Comparison of ENCODE assay signal across 20 mouse cellular contexts in the genomic region with DNA sequence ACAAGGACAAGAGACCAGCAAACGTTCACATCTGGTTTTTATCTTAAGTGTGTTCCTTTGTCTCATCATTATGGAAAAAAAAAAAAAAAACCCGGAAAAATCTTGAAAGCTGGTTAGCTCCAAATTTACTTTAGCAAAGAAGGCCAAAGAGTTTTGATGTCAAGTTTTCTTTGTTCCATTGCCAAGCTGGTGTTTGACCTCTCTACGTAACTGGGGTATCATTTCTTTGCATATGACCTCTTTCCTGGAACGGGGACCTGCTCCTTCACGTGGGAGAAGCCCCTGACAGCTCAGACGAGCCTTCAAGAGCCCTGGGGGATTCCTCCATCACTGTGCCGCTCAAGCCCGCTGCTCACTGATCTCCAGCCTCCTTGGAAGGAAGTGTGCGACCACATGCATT. TPM values are rescaled to one million over a fixed set of nuclear protein-coding genes. Genes with fewer than 3 reads are reported as not detected.
DNase-seq lines count a peak whose midpoint lies in the region; ATAC-seq and TF ChIP-seq lines count a peak whose summit lies in the region.
"Had no signal": no experiment of that assay in that cellular context is flagged by ENCODE, and none has a peak within 500 bp of the region (broad histone marks: within the 10 kb centered on the region; RNA-seq: fewer than 3 reads in every experiment).

No protein-coding gene starts in this region.

- no peak for ATAC-seq in heart, postnatal 0 days (ENCODE audit: insufficient read depth, low read depth)
- ATAC-seq in heart, embryonic 11.5 days (replicated peaks; ENCODE audit: insufficient number of reproducible peaks, low FRiP score, low TSS enrichment), result no peak
- ATAC-seq in stomach, embryonic 14.5 days (ENCODE audit: insufficient number of reproducible peaks, insufficient read depth, low FRiP score, low read depth), result no peak
- no peak for ATAC-seq in stomach, postnatal 0 days (ENCODE audit: low FRiP score, low TSS enrichment)
- ATAC-seq in limb, embryonic 13.5 days (ENCODE audit: low FRiP score, low read depth), result no peak
- ATAC-seq in forebrain, embryonic 14.5 days, result no peak
- ATAC-seq in cerebellum, adult (ENCODE audit: insufficient number of reproducible peaks, low FRiP score, low TSS enrichment), result no peak
- ATAC-seq: CD4-positive, CD25-positive, alpha-beta regulatory T cell, adult 4 months; hindbrain, embryonic 16.5 days had no signal

- peak overlapping the region; percentile 46; the same call in 1 of the 2 replicates for H3K27ac ChIP-seq in heart, postnatal 0 days (ENCODE audit: low read depth)
- H3K27ac ChIP-seq in heart, embryonic 11.5 days (ENCODE audit: low read depth, low read length), result no peak overlapping the region
- peak overlapping the region; percentile 27; the same call in 1 of the 2 replicates for H3K27ac ChIP-seq in stomach, embryonic 14.5 days (ENCODE audit: low read length)
- H3K27ac ChIP-seq in stomach, postnatal 0 days (replicated peaks), result no peak overlapping the region
- peak overlapping the region; percentile 81 for H3K27ac ChIP-seq in embryonic facial prominence, embryonic 10.5 days (replicated peaks)
- H3K27ac ChIP-seq in limb, embryonic 13.5 days, result peak overlapping the region; percentile 10; the same call in 1 of the 2 replicates
- H3K27ac ChIP-seq in forebrain, embryonic 14.5 days (ENCODE audit: low read depth, low read length), result no peak overlapping the region
- H3K27ac ChIP-seq: liver, embryonic 13.5 days had no signal

- H3K4me2 ChIP-seq in heart, postnatal 0 days (ENCODE audit: low read depth, low read length), result no peak overlapping the region
- H3K4me2 ChIP-seq in heart, embryonic 11.5 days, result no peak overlapping the region
- no peak overlapping the region for H3K4me2 ChIP-seq in stomach, embryonic 14.5 days (replicated peaks; ENCODE audit: low read depth, low read length)
- no peak overlapping the region for H3K4me2 ChIP-seq in stomach, postnatal 0 days (replicated peaks; ENCODE audit: low read depth)
- no peak overlapping the region for H3K4me2 ChIP-seq in limb, embryonic 13.5 days (replicated peaks)
- no peak overlapping the region for H3K4me2 ChIP-seq in forebrain, embryonic 14.5 days (ENCODE audit: low read length)
- H3K4me2 ChIP-seq: liver, embryonic 13.5 days; neural tube, embryonic 15.5 days had no signal

- 0 out of 2 replicates have a peak, but pooled peaks cover 4% of the 10 kb centered on the region for H3K36me3 ChIP-seq in heart, postnatal 0 days (replicated peaks; ENCODE audit: control insufficient read depth, insufficient read depth, low read length)
- peaks cover 5% of the 10 kb centered on the region; the same call in 1 of the 2 replicates for H3K36me3 ChIP-seq in heart, embryonic 11.5 days (ENCODE audit: control insufficient read depth, insufficient read depth, low read length)
- H3K36me3 ChIP-seq in stomach, embryonic 14.5 days (ENCODE audit: control insufficient read depth, insufficient read depth, low read length), result peaks cover 2% of the 10 kb centered on the region; the same call in 1 of the 2 replicates
- H3K36me3 ChIP-seq in stomach, postnatal 0 days (ENCODE audit: control insufficient read depth, insufficient read depth, low read length), result no peaks in the 10 kb centered on the region
- H3K36me3 ChIP-seq in embryonic facial prominence, embryonic 10.5 days (replicated peaks), result peaks cover 20% of the 10 kb centered on the region
- peaks cover 18% of the 10 kb centered on the region for H3K36me3 ChIP-seq in limb, embryonic 13.5 days
- H3K36me3 ChIP-seq in forebrain, embryonic 14.5 days (ENCODE audit: control insufficient read depth, insufficient read depth, low read length), result peaks cover 15% of the 10 kb centered on the region

- WGBS in heart, postnatal 0 days, result 35% methylated on average over 9 of the region's 9 CpGs
- WGBS in heart, embryonic 11.5 days (ENCODE audit: insufficient replicate concordance), result 32% methylated on average over 9 of the region's 9 CpGs
- WGBS in stomach, embryonic 14.5 days, result 32% methylated on average over 9 of the region's 9 CpGs
- 25% methylated on average over 9 of the region's 9 CpGs for WGBS in stomach, postnatal 0 days
- 25% methylated on average over 9 of the region's 9 CpGs for WGBS in embryonic facial prominence, embryonic 10.5 days
- 16% methylated on average over 9 of the region's 9 CpGs for whole genome bisulfite sequencing in limb, embryonic 13.5 days
- WGBS in forebrain, embryonic 14.5 days, result 54% methylated on average over 9 of the region's 9 CpGs

- H3K9me3 ChIP-seq in heart, postnatal 0 days (replicated peaks; ENCODE audit: control insufficient read depth, low read length), result no peaks in the 10 kb centered on the region
- H3K9me3 ChIP-seq in heart, embryonic 11.5 days (replicated peaks; ENCODE audit: control insufficient read depth, low read length), result no peaks in the 10 kb centered on the region
- H3K9me3 ChIP-seq in stomach, embryonic 14.5 days (ENCODE audit: control insufficient read depth, low read depth, low read length), result peaks cover 5% of the 10 kb centered on the region; the same call in 1 of the 2 replicates
- H3K9me3 ChIP-seq in stomach, postnatal 0 days (ENCODE audit: control insufficient read depth, low read length), result no peaks in the 10 kb centered on the region
- no peaks in the 10 kb centered on the region for H3K9me3 ChIP-seq in embryonic facial prominence, embryonic 10.5 days
- 0 out of 2 replicates have a peak, but pooled peaks cover 5% of the 10 kb centered on the region for H3K9me3 ChIP-seq in limb, embryonic 13.5 days
- no peaks in the 10 kb centered on the region for H3K9me3 ChIP-seq in forebrain, embryonic 14.5 days (replicated peaks; ENCODE audit: control insufficient read depth, low read length)
- H3K9me3 ChIP-seq: liver, embryonic 13.5 days; neural tube, embryonic 15.5 days had no signal

- TF ChIP-seq EP300 in heart, postnatal 0 days (IDR thresholded peaks at IDR 0.05; ENCODE audit: low read depth), result peak; percentile 52; the same call in 1 of the 2 replicates
- no peak for TF ChIP-seq EP300 in stomach, postnatal 0 days (optimal IDR thresholded peaks at IDR 0.05)

- H3K4me1 ChIP-seq in heart, postnatal 0 days (ENCODE audit: control insufficient read depth, insufficient read depth), result no peaks in the 10 kb centered on the region
- H3K4me1 ChIP-seq in heart, embryonic 11.5 days (ENCODE audit: control insufficient read depth, insufficient read depth, low read length), result peaks cover 2% of the 10 kb centered on the region; the same call in 1 of the 2 replicates
- no peaks in the 10 kb centered on the region for H3K4me1 ChIP-seq in stomach, embryonic 14.5 days (ENCODE audit: control insufficient read depth, insufficient read depth, low read length)
- no peaks in the 10 kb centered on the region for H3K4me1 ChIP-seq in stomach, postnatal 0 days (replicated peaks; ENCODE audit: control insufficient read depth, insufficient read depth)
- H3K4me1 ChIP-seq in embryonic facial prominence, embryonic 10.5 days, result peaks cover 45% of the 10 kb centered on the region
- peaks cover 20% of the 10 kb centered on the region for H3K4me1 ChIP-seq in limb, embryonic 13.5 days
- H3K4me1 ChIP-seq in forebrain, embryonic 14.5 days (ENCODE audit: control insufficient read depth, insufficient read depth, low read length), result no peaks in the 10 kb centered on the region
- H3K4me1 ChIP-seq: liver, embryonic 13.5 days; neural tube, embryonic 15.5 days had no signal

- TF ChIP-seq CTCF in heart, postnatal 0 days (IDR thresholded peaks at IDR 0.05; ENCODE audit: low read depth), result no peak
- no peak for TF ChIP-seq CTCF in stomach, postnatal 0 days (IDR thresholded peaks at IDR 0.05; ENCODE audit: low read depth)

- no peak overlapping the region for H3K9ac ChIP-seq in heart, postnatal 0 days (replicated peaks; ENCODE audit: low read depth, low read length)
- H3K9ac ChIP-seq in heart, embryonic 11.5 days (ENCODE audit: low read depth, low read length), result no peak overlapping the region
- no peak overlapping the region for H3K9ac ChIP-seq in stomach, embryonic 14.5 days (replicated peaks; ENCODE audit: low read depth, low read length)
- no peak overlapping the region for H3K9ac ChIP-seq in stomach, postnatal 0 days (ENCODE audit: low read length)
- no peak overlapping the region for H3K9ac ChIP-seq in limb, embryonic 13.5 days
- no peak overlapping the region for H3K9ac ChIP-seq in forebrain, embryonic 14.5 days (ENCODE audit: low read length)
- H3K9ac ChIP-seq: liver, embryonic 13.5 days; neural tube, embryonic 15.5 days had no signal

- no peak for DNase-seq in heart, postnatal 0 days (ENCODE audit: low spot score)
- no peak for DNase-seq in stomach, postnatal 0 days (ENCODE audit: low spot score)
- DNase-seq in embryonic facial prominence, embryonic 10.5 days (ENCODE audit: low spot score), result peak; percentile 46
- no peak for DNase-seq in forebrain, embryonic 14.5 days (ENCODE audit: low spot score)
- DNase-seq: cerebellum, adult 11-12 months; gastrocnemius, postnatal 14 days; kidney, adult 8-10 months; layer of hippocampus, postnatal 36 days; liver, embryonic 13.5 days; midbrain, embryonic 14.5 days; thymus, postnatal 4 days had no signal

- no peaks in the 10 kb centered on the region for H3K27me3 ChIP-seq in heart, postnatal 0 days (ENCODE audit: control insufficient read depth, insufficient read depth, low read length)
- H3K27me3 ChIP-seq in heart, embryonic 11.5 days (ENCODE audit: control insufficient read depth, insufficient read depth, low read length), result no peaks in the 10 kb centered on the region
- H3K27me3 ChIP-seq in stomach, embryonic 14.5 days (ENCODE audit: control insufficient read depth, insufficient read depth, low read length), result no peaks in the 10 kb centered on the region
- no peaks in the 10 kb centered on the region for H3K27me3 ChIP-seq in stomach, postnatal 0 days (ENCODE audit: control insufficient read depth, insufficient read depth, low read length)
- no peaks in the 10 kb centered on the region for H3K27me3 ChIP-seq in embryonic facial prominence, embryonic 10.5 days (replicated peaks; ENCODE audit: low read depth, poor library complexity, severe bottlenecking)
- no peaks in the 10 kb centered on the region for H3K27me3 ChIP-seq in limb, embryonic 13.5 days
- H3K27me3 ChIP-seq in forebrain, embryonic 14.5 days (replicated peaks; ENCODE audit: control insufficient read depth, insufficient read depth, low read length), result no peaks in the 10 kb centered on the region
- H3K27me3 ChIP-seq: liver, embryonic 13.5 days; neural tube, embryonic 15.5 days had no signal

- no peak overlapping the region for H3K4me3 ChIP-seq in heart, postnatal 0 days (ENCODE audit: low read depth, low read length)
- H3K4me3 ChIP-seq in heart, embryonic 11.5 days (ENCODE audit: low read depth, low read length), result no peak overlapping the region
- H3K4me3 ChIP-seq in stomach, embryonic 14.5 days (ENCODE audit: low read depth, low read length), result no peak overlapping the region
- H3K4me3 ChIP-seq in stomach, postnatal 0 days (ENCODE audit: low read depth, low read length), result no peak overlapping the region
- H3K4me3 ChIP-seq in embryonic facial prominence, embryonic 10.5 days, result no peak overlapping the region
- H3K4me3 ChIP-seq in limb, embryonic 13.5 days, result no peak overlapping the region
- no peak overlapping the region for H3K4me3 ChIP-seq in forebrain, embryonic 14.5 days (ENCODE audit: low read depth, low read length)
- H3K4me3 ChIP-seq: liver, embryonic 13.5 days; myocyte; neural tube, embryonic 15.5 days had no signal

RNA-seq across cellular contexts. Expression of a gene that starts 10.1 kb away (rescaled TPM):
- 4.0 and 5.2 TPM in 2 replicates for total RNA-seq in heart, postnatal 0 days (2014; rRNA removed; ENCODE audit: low replicate concordance)
- 1.2 and 1.3 TPM in 2 replicates for polyA plus RNA-seq in heart, postnatal 0 days (2015; fragmentation: Nextera tagmentation; extraction: Ambion mirVana)
- 1.8 and 2.1 TPM in 2 replicates for polyA plus RNA-seq in heart, embryonic 11.5 days (2014; fragmentation: Nextera tagmentation; extraction: Ambion mirVana)
- polyA plus RNA-seq in stomach, embryonic 14.5 days (2014; fragmentation: Nextera tagmentation; extraction: Ambion mirVana), result 1.9 and 3.0 TPM in 2 replicates
- 0.39 and 0.53 TPM in 2 replicates for polyA plus RNA-seq in stomach, postnatal 0 days (2015; fragmentation: Nextera tagmentation; extraction: Ambion mirVana)
- 1.7 and 2.3 TPM in 2 replicates for polyA plus RNA-seq in embryonic facial prominence, embryonic 10.5 days (2016; fragmentation: Nextera tagmentation; extraction: Ambion mirVana)
- polyA plus RNA-seq in limb, embryonic 13.5 days (2015; fragmentation: Nextera tagmentation; extraction: Ambion mirVana), result 2.0 and 2.9 TPM in 2 replicates
- 0.30 and 0.62 TPM in 2 replicates for polyA plus RNA-seq in forebrain, embryonic 14.5 days (2014; fragmentation: Nextera tagmentation; extraction: Ambion mirVana)
- total RNA-seq: G1E had no signal
- polyA plus RNA-seq: G1E had no signal

RNA-seq across cellular contexts. Expression of a gene that starts 31.1 kb away (rescaled TPM):
- total RNA-seq in heart, postnatal 0 days (2014; rRNA removed; ENCODE audit: low replicate concordance), result 35.7 and 48.3 TPM in 2 replicates
- 71.5 and 76.6 TPM in 2 replicates for polyA plus RNA-seq in heart, postnatal 0 days (2015; fragmentation: Nextera tagmentation; extraction: Ambion mirVana)
- polyA plus RNA-seq in heart, embryonic 11.5 days (2014; fragmentation: Nextera tagmentation; extraction: Ambion mirVana), result 90.9 and 101 TPM in 2 replicates
- polyA plus RNA-seq in stomach, embryonic 14.5 days (2014; fragmentation: Nextera tagmentation; extraction: Ambion mirVana), result 128 and 132 TPM in 2 replicates
- 62.5 and 66.2 TPM in 2 replicates for polyA plus RNA-seq in stomach, postnatal 0 days (2015; fragmentation: Nextera tagmentation; extraction: Ambion mirVana)
- 128 and 133 TPM in 2 replicates for polyA plus RNA-seq in embryonic facial prominence, embryonic 10.5 days (2016; fragmentation: Nextera tagmentation; extraction: Ambion mirVana)
- polyA plus RNA-seq in limb, embryonic 13.5 days (2015; fragmentation: Nextera tagmentation; extraction: Ambion mirVana), result 138 and 139 TPM in 2 replicates
- 171 and 186 TPM in 2 replicates for polyA plus RNA-seq in forebrain, embryonic 14.5 days (2014; fragmentation: Nextera tagmentation; extraction: Ambion mirVana)

Comparison
In these comparisons a context has a peak if more than half of its experiments do, and no peak if none do; other contexts are left out.
1. H3K27ac ChIP-seq: peak in heart, postnatal 0 days (single experiment), stomach, embryonic 14.5 days (single experiment), embryonic facial prominence, embryonic 10.5 days (single experiment) and limb, embryonic 13.5 days (single experiment); none in heart, embryonic 11.5 days (single experiment), stomach, postnatal 0 days (single experiment) and forebrain, embryonic 14.5 days (single experiment).